Mouse (Mus musculus): ENCODE measurements at regions not wholly inside any gene's neighbourhood (a gene's known extent, or its start where the extent isn't known, plus 50 kb on each side); places are given as distances from the start of the nearest gene placed in this dataset.
"Not testable (repeated sequence)": the region's sequence is repeated elsewhere in the genome, so short reads cannot be mapped to it uniquely, and the experiment has no call there.

DNA sequence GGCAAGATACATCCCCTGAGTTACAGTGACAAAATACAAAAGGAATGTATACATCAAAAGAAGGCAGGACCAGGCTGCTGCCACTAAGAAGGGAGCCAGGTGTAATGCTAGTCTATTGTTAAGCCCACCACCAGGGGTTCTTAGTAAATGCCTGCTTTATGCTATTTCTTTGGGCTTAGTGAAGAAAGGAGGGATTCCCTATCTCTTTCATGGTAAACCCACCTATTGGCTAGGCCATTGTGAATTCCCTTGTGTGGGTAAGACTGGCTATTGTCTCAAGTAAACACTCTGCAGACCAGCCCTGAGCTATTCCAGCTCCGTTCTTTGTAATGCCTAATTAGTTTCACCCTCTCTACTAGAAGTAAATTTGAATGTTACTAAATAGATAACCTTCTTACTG is 716.6 kb upstream of the 1700015G11Rik start:
- not testable (repeated sequence) for DNase-seq (ENCODE audit: low spot score in 2 of 2)

DNA sequence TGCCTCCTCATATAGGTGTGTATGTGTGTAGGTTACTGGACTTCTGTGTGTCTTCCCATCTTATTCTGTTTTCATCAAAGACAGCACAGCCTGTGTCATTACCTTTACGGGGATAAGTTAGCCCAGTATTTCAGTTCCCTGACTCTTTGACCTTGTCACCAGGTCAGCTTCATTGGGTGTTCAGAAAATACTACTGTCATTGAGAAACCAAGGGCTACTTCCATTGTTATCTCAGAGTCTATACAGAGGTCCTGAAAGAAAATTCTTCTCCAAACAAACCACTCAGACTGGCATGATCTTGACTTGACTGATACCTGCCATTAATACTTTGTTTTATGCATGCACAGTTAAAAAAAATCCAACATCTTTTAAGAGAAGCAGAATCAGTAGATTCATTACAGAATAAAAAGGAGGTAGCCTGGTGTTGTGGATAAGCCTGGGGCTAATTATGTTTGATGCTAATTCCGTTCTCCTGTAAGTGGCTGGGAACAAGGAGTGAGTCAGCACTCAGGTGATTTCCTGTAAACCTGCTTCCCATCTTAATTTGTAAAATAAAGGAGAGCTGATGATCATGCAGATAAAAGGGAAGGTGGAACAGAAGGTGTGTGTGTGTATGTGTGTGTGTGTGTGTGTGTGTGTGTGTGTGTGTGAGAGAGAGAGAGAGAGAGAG is 710.8 kb upstream of the 1700015G11Rik start:
- DNase-seq (ENCODE audit: low spot score in 2 of 2): no peak

DNA sequence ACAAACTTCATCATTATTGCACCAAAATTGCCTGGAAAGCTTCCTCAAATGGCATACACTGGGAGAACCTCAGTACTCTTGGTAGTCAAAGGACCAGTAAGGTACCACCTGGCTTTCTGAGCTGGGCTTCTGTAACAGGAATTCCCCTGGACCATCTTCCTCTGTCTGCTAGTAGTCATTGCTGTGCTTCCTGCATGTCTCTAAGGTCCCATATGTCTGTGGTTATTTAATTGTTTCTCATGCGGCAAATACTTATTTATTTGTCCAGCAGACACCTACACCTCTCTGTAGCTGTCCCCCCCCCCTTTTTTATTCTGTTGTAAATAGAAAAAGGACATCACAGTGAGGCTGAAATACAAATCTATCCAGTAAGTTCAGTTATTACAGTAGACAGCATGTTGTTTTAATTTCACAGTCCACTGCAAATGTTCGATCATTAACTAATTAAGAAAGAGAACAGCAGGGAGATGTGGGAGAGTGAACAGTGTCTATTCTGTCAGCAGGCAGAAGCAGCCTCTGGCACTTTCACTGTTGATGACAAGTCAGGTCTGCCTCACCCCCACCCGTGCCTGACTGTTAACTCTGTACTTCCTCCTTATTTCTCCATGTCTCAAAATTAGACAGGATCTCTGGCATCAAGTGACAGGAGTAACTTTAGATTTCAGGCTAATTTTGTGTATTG is 687.1 kb upstream of the 1700015G11Rik start:
- DNase-seq (ENCODE audit: low spot score in 2 of 2): peak; percentile 19

DNA sequence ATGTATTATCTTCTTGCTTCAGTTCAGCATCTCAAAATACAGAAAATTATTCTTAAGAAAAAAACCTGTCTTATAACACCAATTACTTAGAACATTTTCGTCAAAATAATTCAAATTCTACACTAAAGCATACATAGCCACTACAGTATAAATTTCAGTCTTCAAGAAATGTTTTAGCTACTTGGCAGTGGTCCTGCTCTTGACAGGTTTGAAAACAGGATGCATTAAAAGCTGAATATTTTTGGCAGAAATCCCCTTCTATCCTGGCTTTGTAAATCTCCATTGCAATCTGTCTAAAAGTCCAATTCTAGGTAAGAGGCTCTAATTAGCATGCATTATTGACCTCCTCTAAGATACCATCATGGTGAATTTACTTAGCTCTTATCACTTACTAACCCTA is 652.8 kb upstream of the 1700015G11Rik start:
- DNase-seq (ENCODE audit: low spot score in 2 of 2): peak in 1 of 2 experiments; percentile 20
